Mouse (Mus musculus): Measurements from ENCODE around the gene Nuf2.
"Not testable (repeated sequence)": the region's sequence is repeated elsewhere in the genome, so short reads cannot be mapped to it uniquely, and the experiment has no call there.

The Nuf2 gene

GRCm38 (mm10) chr1:169530876-169531701 lies at the start of gene Nuf2:
Gene Nuf2 (minus strand): TSS chr1:169531464.
- peak; percentile 98 for DNase-seq (ENCODE audit: low spot score)

GRCm38 (mm10) chr1:169579572-169579971 lies 48.3 kb upstream of the Nuf2 start:
- DNase-seq (ENCODE audit: low spot score), result no peak

DNA sequence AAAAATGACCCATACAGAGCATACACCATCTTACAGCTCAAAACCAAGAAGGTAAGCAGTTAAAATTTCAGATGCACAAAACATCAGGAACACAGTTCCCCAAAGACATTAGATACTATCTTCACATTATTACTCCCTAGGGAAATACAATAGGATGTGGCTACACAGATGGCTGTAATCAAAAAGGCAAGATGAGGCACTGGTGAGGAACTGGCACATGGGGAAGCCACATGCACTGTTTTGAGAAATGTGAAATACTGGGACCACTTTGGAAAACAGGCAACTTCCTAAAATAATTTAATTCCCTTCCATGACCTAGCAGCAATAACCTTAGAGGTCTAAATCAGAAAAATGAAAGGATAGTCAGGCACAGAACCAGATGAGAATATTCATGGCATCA lies 42.9 kb upstream of the Nuf2 start:
- no peak for DNase-seq (ENCODE audit: low spot score)

GRCm38 (mm10) chr1:169555621-169556020 lies 24.4 kb upstream of the Nuf2 start:
- DNase-seq (ENCODE audit: low spot score), result no peak

- no peak for DNase-seq (ENCODE audit: low spot score)
Measured at GRCm38 (mm10) chr1:169555019-169555418, 23.8 kb upstream of the Nuf2 start.

GRCm38 (mm10) chr1:169553446-169553845 lies 22.2 kb upstream of the Nuf2 start:
- DNase-seq (ENCODE audit: low spot score), result no peak

DNA sequence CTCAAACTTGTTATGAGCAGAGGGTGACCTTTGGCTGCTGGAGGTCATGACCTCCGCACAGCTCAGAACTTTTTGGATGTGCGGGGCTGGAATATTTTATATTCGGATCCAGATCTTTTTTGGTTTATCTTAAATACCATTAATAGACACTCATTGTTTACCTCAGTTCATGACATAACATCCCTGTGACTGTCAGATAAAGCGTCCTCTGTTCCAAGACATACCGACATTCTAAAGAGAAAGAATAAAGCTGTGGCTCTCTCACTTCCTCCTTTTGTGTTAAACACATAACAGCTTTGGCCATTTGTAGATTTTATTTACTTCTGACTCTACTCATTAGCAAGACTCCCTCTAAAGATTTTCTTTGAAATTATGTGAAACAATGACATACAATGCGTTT lies 9.2 kb upstream of the Nuf2 start:
- no peak for DNase-seq (ENCODE audit: low spot score)

DNA sequence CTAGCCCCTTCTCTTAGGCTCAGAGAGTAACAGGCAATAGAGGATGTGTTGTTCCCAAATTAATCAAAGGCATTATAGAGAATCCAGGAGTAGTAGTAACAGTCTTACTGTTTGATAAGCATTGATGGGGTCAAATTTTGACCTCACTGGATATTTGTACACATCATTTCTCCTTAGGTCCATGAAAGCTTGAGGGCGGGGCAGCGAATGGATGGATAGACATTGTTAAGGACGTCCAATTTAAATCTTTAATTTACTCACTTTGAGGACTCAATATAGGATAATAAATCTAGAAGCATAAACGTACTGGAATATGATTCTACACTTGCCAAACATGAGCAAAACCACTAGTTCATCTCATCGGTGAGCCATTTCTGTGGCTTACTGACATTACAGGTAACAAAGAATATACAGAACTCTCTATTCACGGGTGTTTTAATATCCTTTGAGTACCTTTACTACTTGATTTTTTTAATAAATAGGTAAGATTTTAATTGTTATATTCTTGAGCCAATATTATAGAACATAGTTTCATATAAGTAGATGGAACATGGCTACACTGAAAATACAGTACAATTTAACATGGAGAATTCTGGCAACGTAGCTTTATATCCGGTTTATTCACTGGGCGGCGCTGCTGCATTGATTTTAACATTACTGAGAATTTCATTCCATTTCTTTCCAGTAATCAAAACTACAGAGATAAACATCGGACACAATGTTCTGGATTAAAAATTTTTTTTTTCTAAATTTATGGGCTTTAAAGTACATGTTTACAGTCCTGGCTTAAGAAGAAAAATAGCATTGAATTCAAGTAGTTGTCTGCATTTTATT lies 655 bp upstream of the Nuf2 start:
- DNase-seq (ENCODE audit: low spot score), result peak; percentile 73

- no peak for DNase-seq (ENCODE audit: low spot score)
Measured at GRCm38 (mm10) chr1:169529996-169530518, 1.2 kb downstream of the Nuf2 start.

DNA sequence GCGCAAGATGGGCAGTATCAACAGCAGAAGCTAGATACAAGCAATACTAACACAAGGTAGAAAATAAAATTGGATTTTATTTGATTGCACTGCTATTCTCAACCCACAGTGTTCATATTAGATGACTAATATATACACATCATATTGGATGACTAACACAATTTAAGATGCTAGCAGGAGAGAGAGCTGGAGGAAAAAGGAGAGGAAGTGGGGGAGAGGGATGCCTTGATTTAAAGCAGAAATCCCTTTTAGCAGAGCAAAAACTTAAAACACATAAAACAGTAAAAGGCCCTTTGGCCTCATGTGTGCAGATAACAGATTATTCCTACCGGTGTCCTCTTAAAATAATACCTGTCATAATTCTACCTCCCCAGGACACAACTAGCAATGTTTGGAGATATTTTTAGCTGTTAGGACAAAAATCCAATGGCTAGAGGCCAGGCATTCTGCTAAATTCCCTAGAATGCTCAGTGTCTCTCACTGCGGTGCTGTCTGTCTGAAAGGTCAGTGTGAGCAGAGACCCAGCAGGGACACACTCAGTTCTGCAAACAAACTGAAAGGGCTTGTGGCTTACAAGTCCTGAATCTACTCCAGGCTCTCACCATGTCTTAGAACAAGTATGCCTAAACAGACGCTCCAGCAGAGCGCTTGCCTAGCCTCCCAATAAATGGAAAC lies 5.1 kb downstream of the Nuf2 start:
- no peak for DNase-seq (ENCODE audit: low spot score)

GRCm38 (mm10) chr1:169519337-169519736 lies 11.9 kb downstream of the Nuf2 start:
- DNase-seq (ENCODE audit: low spot score), result no peak

DNA sequence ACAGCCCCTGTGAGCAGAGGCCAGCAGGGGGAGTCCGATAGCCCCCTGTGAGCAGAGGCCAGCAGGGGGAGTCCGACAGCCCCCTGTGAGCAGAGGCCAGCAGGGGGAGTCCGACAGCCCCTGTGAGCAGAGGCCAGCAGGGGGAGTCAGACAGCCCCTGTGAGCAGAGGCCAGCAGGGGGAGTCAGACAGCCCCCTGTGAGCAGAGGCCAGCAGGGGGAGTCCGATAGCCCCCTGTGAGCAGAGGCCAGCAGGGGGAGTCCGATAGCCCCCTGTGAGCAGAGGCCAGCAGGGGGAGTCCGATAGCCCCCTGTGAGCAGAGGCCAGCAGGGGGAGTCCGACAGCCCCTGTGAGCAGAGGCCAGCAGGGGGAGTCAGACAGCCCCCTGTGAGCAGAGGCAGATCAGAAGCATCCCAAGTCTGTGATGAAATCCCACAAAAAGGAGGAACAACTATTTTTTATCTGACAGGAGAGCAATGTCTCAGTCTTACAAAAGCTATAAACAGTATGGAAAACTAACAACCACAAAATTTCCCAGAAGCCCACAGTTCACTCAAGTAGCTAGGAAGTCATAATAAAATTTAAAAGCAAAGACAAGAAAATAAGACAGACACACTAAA lies 13.3 kb downstream of the Nuf2 start:
- not testable (repeated sequence) for DNase-seq (ENCODE audit: low spot score)

- DNase-seq (ENCODE audit: low spot score), result no peak
Measured at GRCm38 (mm10) chr1:169517376-169517892, 13.8 kb downstream of the Nuf2 start.

GRCm38 (mm10) chr1:169506354-169506753 lies 24.9 kb downstream of the Nuf2 start:
- DNase-seq (ENCODE audit: low spot score), result no peak

GRCm38 (mm10) chr1:169502876-169503275 lies 28.4 kb downstream of the Nuf2 start:
- DNase-seq (ENCODE audit: low spot score), result no peak

DNA sequence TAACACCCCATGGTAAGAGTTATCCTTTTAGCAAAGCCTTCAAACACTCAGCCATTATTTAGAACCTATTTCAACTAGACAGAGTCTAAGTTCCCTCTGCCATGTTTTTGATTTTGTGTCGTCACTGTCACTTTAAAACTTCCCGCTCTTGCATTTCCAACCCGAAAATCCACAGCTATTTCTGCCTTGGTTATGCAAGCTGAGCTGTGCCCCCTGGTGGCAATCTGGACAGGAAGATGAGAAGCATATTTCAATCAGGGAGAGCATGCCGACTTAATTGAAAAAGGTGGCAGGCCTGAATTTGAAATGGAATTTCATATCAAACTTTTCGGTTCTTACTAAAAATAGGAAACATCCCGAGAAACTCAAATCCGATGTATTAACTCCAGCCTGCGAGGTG lies 35.6 kb downstream of the Nuf2 start:
- DNase-seq (ENCODE audit: low spot score), result peak; percentile 14

- DNase-seq (ENCODE audit: low spot score), result no peak
Measured at GRCm38 (mm10) chr1:169491561-169491960, 39.7 kb downstream of the Nuf2 start.

DNA sequence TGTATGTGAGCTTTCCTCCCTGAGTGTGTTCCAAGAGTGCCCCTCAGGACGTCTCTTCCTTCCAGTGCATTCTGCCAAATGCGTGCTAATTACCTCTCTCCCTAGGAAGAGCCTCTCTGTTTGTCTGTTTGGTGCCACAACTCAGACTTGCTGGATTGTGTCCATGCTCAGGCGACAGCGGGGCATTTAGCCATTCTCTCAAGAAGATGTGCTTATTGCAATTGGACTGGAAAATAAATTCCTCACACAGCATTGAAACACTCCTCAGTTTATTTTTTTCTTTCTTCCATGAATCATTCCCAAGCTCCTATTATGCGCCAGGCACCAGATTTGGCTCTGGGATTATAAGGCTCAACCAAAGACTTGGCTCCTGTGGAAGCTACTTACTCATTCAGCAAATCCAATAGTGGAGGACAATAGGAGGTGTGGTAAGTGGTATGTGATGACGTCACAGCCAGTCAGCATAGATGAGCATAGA lies 45.8 kb downstream of the Nuf2 start:
- DNase-seq (ENCODE audit: low spot score), result no peak

DNA sequence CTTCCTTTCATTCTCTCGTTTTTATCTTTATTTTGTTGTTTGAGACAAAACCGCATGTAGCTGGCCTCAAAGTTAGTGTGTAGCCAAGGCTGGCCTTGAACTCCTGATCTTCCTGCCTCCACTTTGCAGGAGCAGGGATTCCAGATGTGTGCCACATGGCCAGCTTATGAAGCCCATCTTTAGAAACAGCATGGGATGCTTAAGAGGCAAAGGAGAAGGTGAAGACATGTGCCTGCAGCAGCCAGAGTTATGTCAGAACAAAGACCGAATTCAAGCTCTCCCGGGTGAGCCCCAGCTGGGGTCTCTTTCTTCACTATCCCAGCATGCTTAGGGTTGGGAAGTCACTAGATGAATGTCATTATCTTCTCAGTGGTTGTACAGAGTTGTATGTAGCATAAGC lies 46.7 kb downstream of the Nuf2 start:
- no peak for DNase-seq (ENCODE audit: low spot score)

- no peak for DNase-seq (ENCODE audit: low spot score)
Measured at GRCm38 (mm10) chr1:169482596-169483335, 48.5 kb downstream of the Nuf2 start.

- DNase-seq (ENCODE audit: low spot score), result no peak
Measured at GRCm38 (mm10) chr1:169471185-169471584, 60.1 kb downstream of the Nuf2 start.
